Mouse (Mus musculus): ENCODE results near the gene Dll3.

GRCm38 (mm10) chr7:28262861-28263260 lies 39.2 kb downstream of the Dll3 start:
- TF ChIP-seq CTCF (IDR thresholded peaks at IDR 0.05) (no peak), EP300 (IDR thresholded peaks at IDR 0.05) (no peak)
